Mouse (Mus musculus) spleen, adult 2 months (tissue): ENCODE data around the gene Il4ra. TPM values are rescaled to one million over a fixed set of nuclear protein-coding genes. Genes with fewer than 3 reads are reported as not detected.

Experiments used
- DNase-seq, 2 experiments: peaks; one replicate each; pipeline versions ENCODE4 v3.0.0 to v3.0.0-alpha.2; 2012 to 2021; ENCODE audit warnings: low spot score in 2 of 2, low read depth in 1 of 2
- H3K27ac ChIP-seq: fragments of 200-500 bp; 2 replicates; pipeline ENCODE4 v1.5.1; 2012; ENCODE audit warnings: low read length, inconsistent platforms; ENCODE audit not compliant: insufficient read depth
- H3K27me3 ChIP-seq: fragments of 200-500 bp; 2 replicates; pipeline ENCODE4 v1.6.1; 2012; ENCODE audit warnings: mild to moderate bottlenecking, moderate library complexity, low read length, inconsistent platforms; ENCODE audit not compliant: control insufficient read depth, insufficient read depth
- H3K36me3 ChIP-seq: fragments of 200-500 bp; 2 replicates; pipeline ENCODE4 v1.6.1; 2012; ENCODE audit warnings: mild to moderate bottlenecking, low read length, inconsistent platforms; ENCODE audit not compliant: control insufficient read depth, insufficient read depth
- H3K4me1 ChIP-seq: fragments of 200-500 bp; 2 replicates; pipeline ENCODE4 v1.6.1; 2011; ENCODE audit warnings: inconsistent platforms; ENCODE audit not compliant: control insufficient read depth, insufficient read depth, insufficient read length
- H3K4me3 ChIP-seq: fragments of 200-500 bp; 2 replicates; pipeline ENCODE4 v1.5.1; 2011; ENCODE audit warnings: mild to moderate bottlenecking, inconsistent platforms; ENCODE audit not compliant: insufficient read depth, insufficient read length; ENCODE audit errors: extremely low read depth
- CTCF ChIP-seq: fragments of 200-500 bp; IDR thresholded peaks from 2 replicates; pipeline ENCODE4 v1.5.1; 2011; ENCODE audit warnings: mild to moderate bottlenecking, inconsistent platforms; ENCODE audit not compliant: insufficient read depth, insufficient read length, insufficient replicate concordance; ENCODE audit errors: extremely low read depth
- POLR2A ChIP-seq: fragments of 200-500 bp; IDR thresholded peaks from 2 replicates; pipeline ENCODE4 v1.6.1; 2011; ENCODE audit warnings: low read depth, low read length, inconsistent platforms
- WGBS: fragments of 180-500 bp; shearing (Covaris S2); methylation state at CpG from one replicate; pipeline ENCODE4 v1.1.7; 2018; 5-methylcytosine and 5-hydroxymethylcytosine counted together
- polyA plus RNA-seq: library from polyadenylated mRNA; depleted of rRNA; stranded (reverse); fragments of >200 nt; gene quantifications from 2 replicates; pipeline ENCODE4 v1.2.3, GENCODE M21; 2012; rRNA removed

Il4ra gene
- 83.4 and 91.5 TPM in 2 replicates for polyA plus RNA-seq

- H3K27ac ChIP-seq: peak within 1 kb of the TSS; percentile 87
- H3K36me3 ChIP-seq: no peaks in the 10 kb centered on the region
- DNase-seq: peak; percentile 84 to 95
- TF ChIP-seq POLR2A (peak; percentile 94), CTCF (no peak)
- peaks cover 27% of the 10 kb centered on the region; the same call in 1 of the 2 replicates for H3K4me1 ChIP-seq
- no peaks in the 10 kb centered on the region for H3K27me3 ChIP-seq
- 1% methylated on average over 52 of the region's 52 CpGs for WGBS
- peak within 1 kb of the TSS; percentile 95 for H3K4me3 ChIP-seq
Observed at GRCm38 (mm10) chr7:125551766-125552709, at the start of gene Il4ra. Il4ra (plus strand) TSS chr7:125552120.

DNA sequence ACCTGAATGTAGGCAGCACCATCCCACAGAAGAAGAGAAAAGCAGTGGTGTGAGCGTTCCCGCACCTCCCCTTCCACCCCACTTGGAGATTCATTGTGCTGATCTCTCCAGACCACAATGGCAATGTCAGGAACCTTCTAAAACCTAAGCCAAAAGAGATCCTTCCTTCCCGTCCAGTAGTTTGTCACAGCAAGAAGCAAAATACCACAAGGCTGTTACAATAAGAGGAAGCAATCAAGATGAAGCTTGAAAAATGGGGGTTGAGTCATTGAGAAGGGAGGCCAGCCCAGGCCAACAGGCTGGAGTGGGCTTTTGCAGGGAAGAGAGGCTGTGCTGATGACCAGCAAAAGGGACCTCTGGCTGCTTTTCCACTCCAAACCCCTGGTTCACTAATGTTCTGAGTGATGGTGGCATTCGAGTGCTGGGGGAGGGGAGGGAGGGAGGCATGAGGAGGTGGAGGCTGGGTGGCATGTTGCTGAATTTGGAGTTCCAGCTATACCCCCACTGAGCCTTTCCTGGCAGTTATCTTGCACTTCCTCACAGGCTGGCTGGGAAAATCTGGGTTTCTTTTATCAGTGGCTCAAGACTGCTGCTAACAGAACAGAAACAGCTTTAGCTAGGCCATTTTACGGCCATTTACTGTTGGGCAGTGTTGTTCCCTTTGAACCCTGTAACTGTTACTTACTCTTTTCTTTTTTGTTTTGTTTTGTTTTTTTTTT lies 48.4 kb upstream of the Il4ra start:
- no peak for DNase-seq
- H3K27ac ChIP-seq: no peak overlapping the region
- no peaks in the 10 kb centered on the region for H3K27me3 ChIP-seq
- TF ChIP-seq POLR2A (no peak), CTCF (no peak)
- 49% methylated on average over 5 of the region's 5 CpGs for WGBS
- no peaks in the 10 kb centered on the region for H3K36me3 ChIP-seq
- no peak overlapping the region for H3K4me3 ChIP-seq
- H3K4me1 ChIP-seq: no peaks in the 10 kb centered on the region; the same call in 1 of the 2 replicates

GRCm38 (mm10) chr7:125504618-125505017 lies 47.3 kb upstream of the Il4ra start:
- WGBS: 94% methylated on average over 5 of the region's 5 CpGs

GRCm38 (mm10) chr7:125505568-125505967 lies 46.4 kb upstream of the Il4ra start:
- Histone ChIP-seq H3K4me1 (no peaks in the 10 kb centered on the region; the same call in 1 of the 2 replicates), H3K27me3 (no peaks in the 10 kb centered on the region), H3K4me3 (no peak overlapping the region), H3K27ac (no peak overlapping the region), H3K36me3 (no peaks in the 10 kb centered on the region)
- 85% methylated on average over 10 of the region's 10 CpGs for WGBS
- DNase-seq: no peak
- TF ChIP-seq POLR2A (no peak), CTCF (no peak)

More at GRCm38 (mm10) chr7:125504618-125505017, 47.3 kb upstream of the Il4ra start:
- no peak for DNase-seq
- Histone ChIP-seq H3K4me1 (no peaks in the 10 kb centered on the region; the same call in 1 of the 2 replicates), H3K36me3 (no peaks in the 10 kb centered on the region), H3K4me3 (no peak overlapping the region), H3K27ac (no peak overlapping the region), H3K27me3 (no peaks in the 10 kb centered on the region)
- TF ChIP-seq POLR2A: no peak
- no peak for TF ChIP-seq CTCF

- Histone ChIP-seq H3K36me3 (no peaks in the 10 kb centered on the region), H3K27ac (no peak overlapping the region), H3K4me3 (no peak overlapping the region), H3K4me1 (peaks cover 3% of the 10 kb centered on the region; the same call in 1 of the 2 replicates), H3K27me3 (no peaks in the 10 kb centered on the region)
- 52% methylated on average over 2 of the region's 2 CpGs for WGBS
- TF ChIP-seq CTCF (no peak), POLR2A (no peak)
- DNase-seq: no peak
Observed at GRCm38 (mm10) chr7:125507279-125507678, 44.6 kb upstream of the Il4ra start.

GRCm38 (mm10) chr7:125511432-125511831 lies 40.5 kb upstream of the Il4ra start:
- Histone ChIP-seq H3K27me3 (no peaks in the 10 kb centered on the region), H3K4me1 (peaks cover 3% of the 10 kb centered on the region; the same call in 1 of the 2 replicates), H3K36me3 (no peaks in the 10 kb centered on the region), H3K4me3 (no peak overlapping the region), H3K27ac (no peak overlapping the region)
- 64% methylated on average over 5 of the region's 5 CpGs for WGBS
- no peak for TF ChIP-seq CTCF
- TF ChIP-seq POLR2A: no peak
- no peak for DNase-seq
